9 mouse cellular contexts compared by ENCODE assay signal in the genomic region with DNA sequence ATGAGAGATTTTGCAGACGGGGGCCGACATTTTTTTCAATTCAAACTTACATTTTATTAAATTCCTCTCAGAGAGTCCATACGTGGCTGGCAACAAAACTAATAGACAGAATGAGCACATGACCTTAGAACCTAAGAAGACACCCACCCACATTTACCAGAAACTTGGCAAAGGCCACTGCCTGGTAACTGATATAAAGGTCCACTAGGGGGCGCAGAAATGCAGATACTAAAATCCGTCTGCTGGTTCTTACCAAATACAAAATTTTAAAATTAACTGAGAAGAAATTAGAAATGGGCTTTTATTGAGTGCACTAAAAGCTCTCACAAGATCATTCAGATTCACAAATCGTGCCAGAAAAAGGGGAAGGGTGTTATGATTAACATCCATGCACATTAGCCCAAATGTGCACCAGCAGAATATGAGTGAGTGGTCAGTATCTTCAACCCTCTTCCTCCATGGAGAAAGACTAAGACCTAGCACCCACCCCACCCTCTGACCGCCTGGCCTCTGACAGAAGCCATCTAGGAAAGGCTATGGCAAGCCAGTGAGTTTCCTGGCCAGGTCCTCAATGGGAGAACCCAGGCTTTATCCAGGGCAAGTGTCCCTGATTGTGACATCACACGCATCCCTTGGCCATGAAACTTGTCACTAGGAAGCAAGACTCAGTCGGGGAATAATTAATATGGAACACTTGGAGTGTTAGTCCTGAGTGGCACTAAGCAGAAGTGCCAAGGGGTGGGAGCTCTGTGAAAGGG.
DNase-seq lines count a peak whose midpoint lies in the region; ATAC-seq and TF ChIP-seq lines count a peak whose summit lies in the region.
"Had no signal": no experiment of that assay in that cellular context is flagged by ENCODE, and none has a peak within 500 bp of the region (broad histone marks: within the 10 kb centered on the region; RNA-seq: fewer than 3 reads in every experiment).

No protein-coding gene starts in this region.

- H3K9me3 ChIP-seq in G1E (replicated peaks) = no peaks in the 10 kb centered on the region
- no peaks in the 10 kb centered on the region for H3K9me3 ChIP-seq in forebrain, postnatal 0 days (ENCODE audit: low read length)
- H3K9me3 ChIP-seq: embryonic facial prominence, embryonic 12.5 days; limb, embryonic 13.5 days had no signal

- no peaks in the 10 kb centered on the region for H3K36me3 ChIP-seq in G1E (replicated peaks)
- no peaks in the 10 kb centered on the region for H3K36me3 ChIP-seq in forebrain, postnatal 0 days (ENCODE audit: insufficient read depth)
- H3K36me3 ChIP-seq: embryonic facial prominence, embryonic 12.5 days had no signal

- no peak overlapping the region for H3K4me3 ChIP-seq in G1E (ENCODE audit: low read depth, low read length)
- H3K4me3 ChIP-seq in forebrain, postnatal 0 days (ENCODE audit: low read depth, low read length) = no peak overlapping the region
- H3K4me3 ChIP-seq: embryonic facial prominence, embryonic 12.5 days; limb, embryonic 13.5 days had no signal

- intact Hi-C loops in left cerebral cortex, postnatal 25 days (cut with DNase I) = loop anchor here (1.0 to 5.0 kb wide), 2 partner anchors 69 to 118 kb away; no protein-coding TSS in a partner anchor

- H3K27me3 ChIP-seq in G1E (ENCODE audit: insufficient read depth, low read length) = no peaks in the 10 kb centered on the region
- no peaks in the 10 kb centered on the region for H3K27me3 ChIP-seq in forebrain, postnatal 0 days (ENCODE audit: insufficient read depth, low read length)
- H3K27me3 ChIP-seq: embryonic facial prominence, embryonic 12.5 days; limb, embryonic 13.5 days had no signal

- H3K27ac ChIP-seq in forebrain, postnatal 0 days (ENCODE audit: low read depth, low read length) = no peak overlapping the region
- H3K27ac ChIP-seq: embryonic facial prominence, embryonic 12.5 days; limb, embryonic 13.5 days had no signal

- no peak for ATAC-seq in G1E (ENCODE audit: extremely low read depth, insufficient number of reproducible peaks, low FRiP score, poor library complexity, severe bottlenecking)
- ATAC-seq in forebrain, postnatal 0 days = peak; percentile 58; the same call in 1 of the 2 replicates

- H3K9ac ChIP-seq in forebrain, postnatal 0 days = no peak overlapping the region
- H3K9ac ChIP-seq: embryonic facial prominence, embryonic 12.5 days; limb, embryonic 13.5 days had no signal

- TF ChIP-seq CTCF in G1E (IDR thresholded peaks at IDR 0.05; ENCODE audit: low read depth, low read length) = 0 out of 2 replicates have a peak, but pooled peaks have one; percentile 19
- peak; percentile 67; the same call in 1 of the 2 replicates for TF ChIP-seq CTCF in brain, embryonic 14.5 days (IDR thresholded peaks at IDR 0.05; ENCODE audit: borderline replicate concordance, extremely low read depth, insufficient read depth, insufficient read length)
- peak; percentile 82 for TF ChIP-seq CTCF in forebrain, postnatal 0 days (IDR thresholded peaks at IDR 0.05; ENCODE audit: low read depth)

- DNase-seq in left cerebral cortex, adult 18-20 months (ENCODE audit: low spot score in 2 of 2) = peak; percentile 45 to 56
- DNase-seq in left cerebral cortex, adult 8-10 months (ENCODE audit: low spot score in 2 of 2) = no peak
- DNase-seq in G1E (ENCODE audit: low spot score) = peak; percentile 17
- peak; percentile 80 for DNase-seq in brain, embryonic 14.5 days (ENCODE audit: low read depth)
- peak; percentile 85 for DNase-seq in forebrain, postnatal 0 days
- peak; percentile 47 to 62 for DNase-seq in left cerebral cortex, postnatal 25 days (ENCODE audit: low spot score in 2 of 2)
- peak; percentile 14 for DNase-seq in thymus, postnatal 25 days

- TF ChIP-seq POLR2A in brain, embryonic 14.5 days (IDR thresholded peaks at IDR 0.05; ENCODE audit: borderline replicate concordance, extremely low read depth, insufficient read depth, insufficient read length, poor library complexity, severe bottlenecking) = no peak

- 56% methylated on average over 9 of the region's 9 CpGs for WGBS in forebrain, postnatal 0 days

- H3K4me2 ChIP-seq in forebrain, postnatal 0 days (ENCODE audit: low read depth) = no peak overlapping the region
- H3K4me2 ChIP-seq: embryonic facial prominence, embryonic 12.5 days; limb, embryonic 13.5 days had no signal

- H3K4me1 ChIP-seq in G1E (ENCODE audit: insufficient read depth, low read depth, low read length) = no peaks in the 10 kb centered on the region
- no peaks in the 10 kb centered on the region for H3K4me1 ChIP-seq in forebrain, postnatal 0 days (ENCODE audit: insufficient read depth)
- H3K4me1 ChIP-seq: embryonic facial prominence, embryonic 12.5 days; limb, embryonic 13.5 days had no signal

Comparison
In these comparisons a context has a peak if more than half of its experiments do, and no peak if none do; other contexts are left out.
1. DNase-seq: peak in left cerebral cortex, adult 18-20 months (2 of 2), G1E (single experiment), brain, embryonic 14.5 days (single experiment), forebrain, postnatal 0 days (single experiment), left cerebral cortex, postnatal 25 days (2 of 2) and thymus, postnatal 25 days (single experiment); none in left cerebral cortex, adult 8-10 months (0 of 2).
2. CTCF ChIP-seq: peak in every context shown above with its lines; median percentile 82 in forebrain, postnatal 0 days; 67 in brain, embryonic 14.5 days; 19 in G1E.